Mouse (Mus musculus) lung, postnatal 25 days (tissue): ENCODE measurements around the gene Rpl32.
A peak's percentile ranks its signal among the peaks of the same experiment; 100 is the strongest.

Source experiments
- DNase-seq: peaks from one replicate; pipeline ENCODE4 v3.0.0; 2022; ENCODE audit warnings: low spot score

The Rpl32 gene

DNA sequence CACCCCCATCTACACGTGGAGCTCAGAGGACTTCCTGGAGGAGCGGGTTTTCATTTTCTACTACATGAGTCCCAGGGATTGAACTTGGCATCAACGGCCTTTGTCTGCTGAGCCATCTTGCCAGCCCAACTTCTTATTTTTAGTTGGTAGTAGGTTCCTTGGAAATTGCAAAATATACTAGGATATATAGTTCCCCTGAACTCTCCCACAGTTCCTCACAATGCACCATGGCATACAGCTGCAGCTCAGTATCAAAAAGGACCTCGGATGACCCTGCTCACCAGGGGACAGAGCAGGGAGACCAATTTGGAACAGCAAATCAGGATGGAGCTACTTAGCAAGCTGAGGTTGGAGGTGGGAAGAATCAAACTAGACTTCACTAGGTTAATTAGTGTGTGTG is 6.5 kb upstream of the Rpl32 start:
- no peak for DNase-seq

- peak; percentile 62 for DNase-seq
Measured at GRCm38 (mm10) chr6:115814104-115814503, 5.6 kb upstream of the Rpl32 start.

DNA sequence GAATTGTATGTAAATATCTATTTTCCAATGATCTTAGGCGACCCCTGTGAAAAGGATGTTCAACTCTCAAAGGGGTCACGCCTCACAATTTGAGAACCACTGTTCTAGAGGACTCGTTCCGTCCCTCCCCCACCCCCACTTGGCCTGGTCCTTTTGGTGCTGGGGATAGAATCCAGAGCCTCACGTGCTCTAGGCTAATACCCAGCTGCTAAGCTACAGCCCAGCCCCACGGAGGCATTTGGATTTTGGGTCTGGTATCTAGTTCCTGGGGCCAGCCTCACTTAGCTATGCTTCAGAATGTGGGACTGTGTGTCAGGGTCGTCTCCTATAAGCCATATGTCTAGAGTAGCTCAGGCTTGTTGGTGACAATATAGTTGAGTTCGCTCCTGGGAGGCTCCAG is 3.1 kb upstream of the Rpl32 start:
- DNase-seq: no peak

DNA sequence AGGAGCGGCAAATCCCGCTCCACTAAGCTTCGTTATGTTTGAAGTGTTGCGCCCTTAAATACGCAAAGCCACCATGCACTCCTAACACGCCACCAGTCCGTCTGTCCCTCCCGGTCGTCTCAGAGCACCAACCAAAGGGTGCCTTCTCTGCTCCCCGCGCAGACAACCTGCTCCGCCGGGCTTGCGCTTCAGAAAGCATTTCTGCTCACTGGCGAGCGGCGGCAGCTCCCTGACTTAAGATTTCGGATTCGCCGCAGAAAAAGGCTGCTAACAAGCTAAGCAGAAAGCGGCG is 405 bp downstream of the Rpl32 start:
- DNase-seq: no peak

GRCm38 (mm10) chr6:115807464-115808195 is 917 bp downstream of the Rpl32 start:
- DNase-seq: no peak

- DNase-seq: no peak
Measured at GRCm38 (mm10) chr6:115804432-115805192, 3.9 kb downstream of the Rpl32 start.

GRCm38 (mm10) chr6:115803541-115804382 is 4.8 kb downstream of the Rpl32 start:
- DNase-seq: peak; percentile 68

DNA sequence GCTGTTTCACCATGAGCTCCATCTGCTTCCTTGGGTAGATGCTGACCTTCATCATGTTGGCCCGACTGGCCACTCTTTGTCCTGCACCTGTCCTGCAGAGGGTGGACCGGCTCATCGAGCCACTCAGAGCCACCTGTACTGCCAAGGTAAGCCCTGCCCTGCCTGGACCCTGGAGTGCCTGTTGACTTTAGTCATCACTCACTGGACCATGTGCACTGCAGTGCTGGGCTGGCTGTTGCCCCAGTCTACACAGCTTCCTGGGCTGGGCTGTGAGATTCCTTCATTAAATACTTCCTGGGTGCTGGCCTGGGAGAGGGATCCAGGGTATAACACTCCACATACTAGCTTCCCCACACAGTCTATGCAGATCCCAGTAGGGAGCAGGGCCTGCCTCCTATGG is 6.7 kb downstream of the Rpl32 start:
- peak; percentile 26 for DNase-seq

GRCm38 (mm10) chr6:115792691-115793215 is 15.8 kb downstream of the Rpl32 start:
- no peak for DNase-seq

DNA sequence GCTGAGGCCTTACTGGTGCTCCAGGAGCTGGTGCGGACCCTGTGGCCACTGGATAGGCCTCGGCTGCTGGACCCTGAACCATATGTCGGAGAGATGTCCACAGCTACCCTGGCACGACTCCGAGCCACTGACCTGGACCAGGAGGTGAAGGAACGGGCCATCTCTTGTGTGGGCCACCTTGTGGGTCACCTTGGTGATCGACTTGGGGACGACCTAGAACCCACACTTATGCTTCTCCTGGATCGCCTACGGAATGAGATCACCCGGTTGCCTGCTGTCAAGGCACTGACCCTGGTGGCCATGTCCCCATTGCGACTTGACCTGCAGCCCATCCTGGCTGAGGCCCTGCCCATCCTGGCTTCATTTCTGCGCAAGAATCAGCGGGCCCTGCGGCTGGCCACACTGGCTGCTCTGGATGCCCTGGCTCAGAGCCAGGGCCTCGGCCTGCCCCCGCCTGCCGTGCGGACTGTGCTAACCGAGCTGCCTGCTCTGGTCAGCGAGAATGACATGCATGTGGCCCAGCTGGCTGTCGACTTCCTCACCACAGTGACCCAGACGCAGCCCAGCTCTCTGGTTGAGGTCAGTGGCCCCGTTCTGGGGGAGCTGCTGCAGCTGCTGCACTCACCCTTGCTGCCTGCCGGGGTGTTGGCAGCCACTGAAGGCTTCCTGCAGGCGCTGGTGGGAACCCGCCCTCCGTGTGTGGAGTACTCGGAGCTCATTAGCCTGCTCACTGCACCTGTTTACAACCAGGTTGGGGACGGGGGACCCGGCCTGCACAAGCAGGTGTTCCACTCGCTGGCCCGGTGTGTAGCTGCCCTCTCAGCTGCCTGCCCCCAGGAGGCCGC is 16.5 kb downstream of the Rpl32 start:
- peak; percentile 33 for DNase-seq

- no peak for DNase-seq
Measured at GRCm38 (mm10) chr6:115791016-115791415, 17.5 kb downstream of the Rpl32 start.

DNA sequence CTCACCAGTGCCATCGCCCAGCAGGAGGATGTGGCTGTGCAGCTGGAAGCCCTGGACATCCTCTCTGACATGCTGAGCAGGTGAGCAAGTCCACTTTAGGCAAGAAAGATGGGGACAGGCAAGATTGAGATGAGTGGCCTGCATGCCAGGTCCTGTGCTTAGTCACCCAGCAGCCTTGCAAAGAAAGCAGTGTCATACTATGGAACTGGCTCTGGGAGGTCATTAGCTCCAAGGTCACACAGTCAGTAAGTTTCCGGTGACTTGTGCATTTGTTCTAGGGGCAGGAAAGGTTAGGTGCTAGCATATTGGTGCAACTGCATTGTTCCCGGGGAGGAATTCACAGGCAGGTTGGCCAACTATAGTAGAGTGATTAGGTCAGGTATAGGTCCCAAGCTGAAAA is 25.8 kb downstream of the Rpl32 start:
- DNase-seq: no peak

GRCm38 (mm10) chr6:115776363-115776762 is 32.2 kb downstream of the Rpl32 start:
- no peak for DNase-seq

- DNase-seq: no peak
Measured at GRCm38 (mm10) chr6:115775838-115776237, 32.7 kb downstream of the Rpl32 start.

- DNase-seq: no peak
Measured at GRCm38 (mm10) chr6:115774501-115774921, 34.0 kb downstream of the Rpl32 start, which contains the start of gene Cand2. Gene Cand2, plus strand, starts transcription at chr6:115774538.

- no peak for DNase-seq
Measured at GRCm38 (mm10) chr6:115773966-115774413, 34.6 kb downstream of the Rpl32 start.

- no peak for DNase-seq
Measured at GRCm38 (mm10) chr6:115772604-115773003, 35.9 kb downstream of the Rpl32 start.

DNA sequence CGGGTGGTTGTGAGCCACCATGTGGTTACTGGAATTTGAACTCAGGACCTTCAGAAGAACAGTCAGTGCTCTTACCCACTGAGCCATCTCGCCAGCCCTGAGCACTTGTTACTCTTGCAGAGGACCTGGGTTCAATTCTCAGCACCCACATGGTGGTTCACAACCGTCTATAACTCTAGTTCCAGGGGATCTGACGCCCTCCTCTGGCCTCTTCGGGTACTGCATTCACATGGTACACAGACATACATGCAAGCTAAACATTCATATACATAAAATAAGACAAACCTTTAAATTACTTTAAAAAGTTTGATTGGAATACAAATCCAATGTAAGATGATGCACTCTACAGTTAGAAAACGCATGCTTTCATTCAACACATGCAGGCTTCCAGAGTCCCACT is 36.3 kb downstream of the Rpl32 start:
- no peak for DNase-seq

DNA sequence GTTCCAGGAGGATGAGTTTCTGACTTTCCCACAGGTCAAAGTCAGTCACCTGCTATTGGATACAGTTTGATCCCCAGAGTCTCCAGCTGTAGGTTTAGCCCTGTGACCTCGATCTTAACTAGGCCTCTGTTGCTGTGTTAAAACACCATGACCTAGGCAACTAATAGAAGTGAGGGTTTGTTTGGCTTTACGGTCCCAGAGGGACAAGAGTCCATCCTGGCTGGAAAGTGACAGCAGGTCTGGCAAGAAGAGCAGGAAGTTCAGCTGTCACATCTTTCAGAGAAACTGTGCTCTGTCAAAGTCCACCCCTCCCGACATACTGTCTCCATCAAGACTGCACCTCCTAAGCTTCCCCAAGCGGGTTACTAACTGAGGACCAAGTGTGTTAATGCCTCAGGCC is 37.7 kb downstream of the Rpl32 start:
- DNase-seq: no peak

DNA sequence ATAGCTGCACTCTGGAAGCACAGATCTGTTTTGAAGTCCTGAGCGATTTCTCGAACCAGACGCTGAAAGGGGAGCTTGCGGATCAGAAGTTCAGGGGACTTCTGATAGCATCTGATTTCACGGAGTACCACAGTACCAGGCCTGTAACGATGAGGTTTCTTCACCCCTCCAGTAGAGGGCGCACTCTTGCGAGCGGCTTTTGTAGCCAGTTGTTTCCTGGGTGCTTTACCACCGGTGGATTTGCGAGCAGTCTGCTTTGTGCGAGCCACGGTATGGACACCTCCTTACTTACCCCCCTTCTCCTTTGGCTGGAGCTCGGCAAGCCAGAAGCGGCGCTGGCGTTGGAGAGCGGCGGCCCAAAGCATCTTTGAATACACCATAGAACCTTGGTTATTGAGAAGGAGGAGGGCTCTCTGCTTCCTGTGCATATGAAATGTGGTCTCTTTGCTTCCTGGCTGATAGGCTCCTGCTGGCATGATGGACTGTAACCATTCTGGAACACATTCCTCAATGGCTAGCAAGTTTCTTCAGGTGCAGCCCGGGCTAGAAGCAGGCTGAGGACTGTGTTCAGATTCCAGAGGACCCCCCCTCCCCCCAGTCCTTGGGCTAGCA is 38.4 kb downstream of the Rpl32 start:
- DNase-seq: no peak

GRCm38 (mm10) chr6:115768207-115768606 is 40.3 kb downstream of the Rpl32 start:
- DNase-seq: peak; percentile 64
